Mouse (Mus musculus): ENCODE data around the gene Nat8f4. TPM values are rescaled to one million over a fixed set of nuclear protein-coding genes. Genes with fewer than 3 reads are reported as not detected.
"Not testable (repeated sequence)": the region's sequence is repeated elsewhere in the genome, so short reads cannot be mapped to it uniquely, and the experiment has no call there.

Gene Nat8f4
- polyA plus RNA-seq, 1 experiment from 2014 or later = 2.4 TPM

- H3K9ac ChIP-seq (ENCODE audit: low read depth, low read length) = no peak overlapping the region
- H3K27ac ChIP-seq (replicated peaks; ENCODE audit: low read depth, low read length) = no peak overlapping the region
- H3K27me3 ChIP-seq (replicated peaks; ENCODE audit: control insufficient read depth, insufficient read depth, low read length) = no peaks in the 10 kb centered on the region
- ATAC-seq (ENCODE audit: low read depth) = no peak
- peaks cover 23% of the 10 kb centered on the region for H3K9me3 ChIP-seq (ENCODE audit: control insufficient read depth, low read length)
- no peak overlapping the region for H3K4me2 ChIP-seq (ENCODE audit: low read depth, low read length)
- 83% methylated on average over 1 of the region's 1 CpGs for WGBS
- H3K4me3 ChIP-seq (ENCODE audit: low read depth, low read length) = no peak overlapping the region
- DNase-seq (ENCODE audit: low spot score) = no peak
- no peaks in the 10 kb centered on the region for H3K4me1 ChIP-seq (ENCODE audit: control insufficient read depth, insufficient read depth, low read length)
- H3K36me3 ChIP-seq (ENCODE audit: control insufficient read depth, insufficient read depth, low read length) = no peaks in the 10 kb centered on the region
Measured at GRCm38 (mm10) chr6:85884311-85884710, 20.4 kb downstream of the Nat8f4 start.

- H3K36me3 ChIP-seq (ENCODE audit: control insufficient read depth, insufficient read depth, low read length); H3K9ac ChIP-seq (ENCODE audit: low read depth, low read length); H3K27me3 ChIP-seq (replicated peaks; ENCODE audit: control insufficient read depth, insufficient read depth, low read length); H3K4me1 ChIP-seq (ENCODE audit: control insufficient read depth, insufficient read depth, low read length); ATAC-seq (ENCODE audit: low read depth); H3K27ac ChIP-seq (replicated peaks; ENCODE audit: low read depth, low read length); H3K4me3 ChIP-seq (ENCODE audit: low read depth, low read length); H3K4me2 ChIP-seq (ENCODE audit: low read depth, low read length); DNase-seq (ENCODE audit: low spot score): not testable (repeated sequence)
- 89% methylated on average over 9 of the region's 9 CpGs for WGBS
- peaks cover 23% of the 10 kb centered on the region for H3K9me3 ChIP-seq (ENCODE audit: control insufficient read depth, low read length)
Measured at GRCm38 (mm10) chr6:85883246-85883645, 21.4 kb downstream of the Nat8f4 start.

- WGBS = 81% methylated on average over 5 of the region's 5 CpGs
- H3K9ac ChIP-seq (ENCODE audit: low read depth, low read length); ATAC-seq (ENCODE audit: low read depth); DNase-seq (ENCODE audit: low spot score); H3K4me2 ChIP-seq (ENCODE audit: low read depth, low read length); H3K4me1 ChIP-seq (ENCODE audit: control insufficient read depth, insufficient read depth, low read length); H3K4me3 ChIP-seq (ENCODE audit: low read depth, low read length); H3K36me3 ChIP-seq (ENCODE audit: control insufficient read depth, insufficient read depth, low read length); H3K9me3 ChIP-seq (ENCODE audit: control insufficient read depth, low read length); H3K27ac ChIP-seq (replicated peaks; ENCODE audit: low read depth, low read length); H3K27me3 ChIP-seq (replicated peaks; ENCODE audit: control insufficient read depth, insufficient read depth, low read length): not testable (repeated sequence)
Measured at GRCm38 (mm10) chr6:85869006-85869405, 35.7 kb downstream of the Nat8f4 start, which contains the start of gene Nat8f2. Gene Nat8f2, minus strand, starts transcription at chr6:85869158.

- H3K27me3 ChIP-seq (replicated peaks; ENCODE audit: control insufficient read depth, insufficient read depth, low read length) = no peaks in the 10 kb centered on the region
- H3K9ac ChIP-seq (ENCODE audit: low read depth, low read length) = no peak overlapping the region
- DNase-seq (ENCODE audit: low spot score) = no peak
- no peak overlapping the region for H3K27ac ChIP-seq (replicated peaks; ENCODE audit: low read depth, low read length)
- no peak overlapping the region for H3K4me3 ChIP-seq (ENCODE audit: low read depth, low read length)
- WGBS = 66% methylated on average over 8 of the region's 8 CpGs
- no peak overlapping the region for H3K4me2 ChIP-seq (ENCODE audit: low read depth, low read length)
- H3K9me3 ChIP-seq (ENCODE audit: control insufficient read depth, low read length) = no peaks in the 10 kb centered on the region
- H3K36me3 ChIP-seq (ENCODE audit: control insufficient read depth, insufficient read depth, low read length) = no peaks in the 10 kb centered on the region
- no peaks in the 10 kb centered on the region for H3K4me1 ChIP-seq (ENCODE audit: control insufficient read depth, insufficient read depth, low read length)
- no peak for ATAC-seq (ENCODE audit: low read depth)
Measured at GRCm38 (mm10) chr6:85867726-85868690, 36.7 kb downstream of the Nat8f4 start.

- 67% methylated on average over 1 of the region's 1 CpGs for WGBS
- H3K9me3 ChIP-seq (ENCODE audit: control insufficient read depth, low read length); H3K27me3 ChIP-seq (replicated peaks; ENCODE audit: control insufficient read depth, insufficient read depth, low read length); DNase-seq (ENCODE audit: low spot score); H3K4me3 ChIP-seq (ENCODE audit: low read depth, low read length); H3K4me1 ChIP-seq (ENCODE audit: control insufficient read depth, insufficient read depth, low read length); H3K36me3 ChIP-seq (ENCODE audit: control insufficient read depth, insufficient read depth, low read length); ATAC-seq (ENCODE audit: low read depth); H3K9ac ChIP-seq (ENCODE audit: low read depth, low read length); H3K4me2 ChIP-seq (ENCODE audit: low read depth, low read length); H3K27ac ChIP-seq (replicated peaks; ENCODE audit: low read depth, low read length): not testable (repeated sequence)
Measured at GRCm38 (mm10) chr6:85866995-85867394, 37.7 kb downstream of the Nat8f4 start.

- H3K4me2 ChIP-seq (ENCODE audit: low read depth, low read length); H3K9ac ChIP-seq (ENCODE audit: low read depth, low read length); H3K4me1 ChIP-seq (ENCODE audit: control insufficient read depth, insufficient read depth, low read length); H3K27me3 ChIP-seq (replicated peaks; ENCODE audit: control insufficient read depth, insufficient read depth, low read length); H3K9me3 ChIP-seq (ENCODE audit: control insufficient read depth, low read length); ATAC-seq (ENCODE audit: low read depth); H3K36me3 ChIP-seq (ENCODE audit: control insufficient read depth, insufficient read depth, low read length); DNase-seq (ENCODE audit: low spot score); H3K27ac ChIP-seq (replicated peaks; ENCODE audit: low read depth, low read length); H3K4me3 ChIP-seq (ENCODE audit: low read depth, low read length): not testable (repeated sequence)
- WGBS = 84% methylated on average over 3 of the region's 3 CpGs
Measured at GRCm38 (mm10) chr6:85866166-85866565, 38.5 kb downstream of the Nat8f4 start.

- not testable (repeated sequence) for H3K4me2 ChIP-seq (ENCODE audit: low read depth, low read length); H3K4me1 ChIP-seq (ENCODE audit: control insufficient read depth, insufficient read depth, low read length); H3K9ac ChIP-seq (ENCODE audit: low read depth, low read length); H3K4me3 ChIP-seq (ENCODE audit: low read depth, low read length); H3K9me3 ChIP-seq (ENCODE audit: control insufficient read depth, low read length); H3K27ac ChIP-seq (replicated peaks; ENCODE audit: low read depth, low read length); ATAC-seq (ENCODE audit: low read depth); H3K36me3 ChIP-seq (ENCODE audit: control insufficient read depth, insufficient read depth, low read length); DNase-seq (ENCODE audit: low spot score); H3K27me3 ChIP-seq (replicated peaks; ENCODE audit: control insufficient read depth, insufficient read depth, low read length)
- 78% methylated on average over 6 of the region's 7 CpGs for WGBS
Measured at GRCm38 (mm10) chr6:85864900-85865639, 39.6 kb downstream of the Nat8f4 start.

GRCm38 (mm10) chr6:85863840-85864239 is 40.8 kb downstream of the Nat8f4 start:
- no peak overlapping the region for H3K4me3 ChIP-seq (ENCODE audit: low read depth, low read length)
- no peak overlapping the region for H3K9ac ChIP-seq (ENCODE audit: low read depth, low read length)
- no peaks in the 10 kb centered on the region for H3K9me3 ChIP-seq (ENCODE audit: control insufficient read depth, low read length)
- no peaks in the 10 kb centered on the region for H3K36me3 ChIP-seq (ENCODE audit: control insufficient read depth, insufficient read depth, low read length)
- H3K27me3 ChIP-seq (replicated peaks; ENCODE audit: control insufficient read depth, insufficient read depth, low read length) = no peaks in the 10 kb centered on the region
- WGBS = 92% methylated on average over 2 of the region's 2 CpGs
- no peak overlapping the region for H3K4me2 ChIP-seq (ENCODE audit: low read depth, low read length)
- ATAC-seq (ENCODE audit: low read depth) (no peak), DNase-seq (ENCODE audit: low spot score) (no peak)
- no peak overlapping the region for H3K27ac ChIP-seq (replicated peaks; ENCODE audit: low read depth, low read length)
- no peaks in the 10 kb centered on the region for H3K4me1 ChIP-seq (ENCODE audit: control insufficient read depth, insufficient read depth, low read length)
